Mouse (Mus musculus) right cerebral cortex, postnatal 25 days (tissue): ENCODE data around the gene Elk4.
A peak's percentile ranks its signal among the peaks of the same experiment; 100 is the strongest.

Experiments
- DNase-seq: peaks from one replicate; pipeline ENCODE4 v3.0.0; 2022

Gene Elk4

GRCm38 (mm10) chr1:132067261-132068255 is 60.2 kb downstream of the Elk4 start, which contains the start of gene Mfsd4a:
TSS of gene Mfsd4a (minus strand) at chr1:132068062.
- DNase-seq, result peak; percentile 78

- DNase-seq, result peak; percentile 55
These were observed 62.0 kb downstream of the Elk4 start for GRCm38 (mm10) chr1:132069436-132069835.

GRCm38 (mm10) chr1:132070659-132071058 is 63.3 kb downstream of the Elk4 start:
- no peak for DNase-seq

- DNase-seq, result no peak
These were observed 68.2 kb downstream of the Elk4 start for GRCm38 (mm10) chr1:132075576-132075975.

- no peak for DNase-seq
These were observed 71.0 kb downstream of the Elk4 start for GRCm38 (mm10) chr1:132078413-132078812.
